Mouse (Mus musculus) liver, postnatal 0 days (tissue): Measurements from ENCODE around the gene 1700061G19Rik. TPM values are rescaled to one million over a fixed set of nuclear protein-coding genes. Genes with fewer than 3 reads are reported as not detected.

Experiments
- ATAC-seq: fragments of 200-750 bp; cut with Nextera tagmentation; 2 replicates; pipeline ENCODE4 v1.8.0; 2017; ENCODE audit warnings: mild to moderate bottlenecking, moderate library complexity
- DNase-seq: peaks from one replicate; pipeline ENCODE4 v3.0.0-alpha.2; 2016
- H3K27ac ChIP-seq: fragments of 300-500 bp; sonication (generic); 2 replicates; pipeline ENCODE4 v1.5.1; 2014; ENCODE audit warnings: antibody characterized with exemption, moderate library complexity, mild to moderate bottlenecking, low read depth
- H3K27me3 ChIP-seq: fragments of 300-500 bp; sonication (generic); 2 replicates; pipeline ENCODE4 v1.6.1; 2014; ENCODE audit warnings: low read length, control low read depth, mixed read lengths; ENCODE audit not compliant: insufficient read depth
- H3K36me3 ChIP-seq: fragments of 300-500 bp; sonication (generic); replicated peaks from 2 replicates; pipeline ENCODE4 v1.6.1; 2014; ENCODE audit warnings: mild to moderate bottlenecking, control low read depth, low read length, moderate library complexity, mixed read lengths; ENCODE audit not compliant: insufficient read depth
- H3K4me1 ChIP-seq: fragments of 300-500 bp; sonication (generic); 2 replicates; pipeline ENCODE4 v1.6.1; 2014; ENCODE audit warnings: antibody characterized with exemption, mild to moderate bottlenecking, control low read depth; ENCODE audit not compliant: insufficient read depth
- H3K4me2 ChIP-seq: fragments of 300-500 bp; sonication (generic); 2 replicates; pipeline ENCODE4 v1.6.1; 2014; ENCODE audit warnings: low read depth, mild to moderate bottlenecking, low read length, moderate library complexity, mixed read lengths
- H3K4me3 ChIP-seq: fragments of 300-500 bp; sonication (generic); 2 replicates; pipeline ENCODE4 v1.5.1; 2014; ENCODE audit warnings: low read depth, low read length
- H3K9ac ChIP-seq: fragments of 300-500 bp; sonication (generic); replicated peaks from 2 replicates; pipeline ENCODE4 v1.6.1; 2014; ENCODE audit warnings: mild to moderate bottlenecking, moderate library complexity
- H3K9me3 ChIP-seq: fragments of 300-500 bp; sonication (generic); 2 replicates; pipeline ENCODE4 v1.6.1; 2016; ENCODE audit warnings: mild to moderate bottlenecking, control low read depth, low read length, mixed read lengths
- CTCF ChIP-seq: sonication (generic); IDR thresholded peaks from 2 replicates; pipeline ENCODE4 v1.5.1; 2016; ENCODE audit warnings: antibody characterized with exemption, low read depth
- EP300 ChIP-seq: IDR thresholded peaks from 2 replicates; pipeline ENCODE4 v1.6.1; 2016; ENCODE audit warnings: antibody characterized with exemption, low read depth, mild to moderate bottlenecking
- WGBS: fragments of 180-500 bp; shearing (Covaris S2); extraction: QIAGEN DNeasy Blood & Tissue Kit; methylation state at CpG from one replicate; pipeline ENCODE4 v1.1.7; 2014; ENCODE audit not compliant: insufficient replicate concordance; 5-methylcytosine and 5-hydroxymethylcytosine counted together
- polyA plus RNA-seq: library from polyadenylated mRNA; unstranded; fragments of >200 nt; fragmentation: Nextera tagmentation; extraction: Ambion mirVana; gene quantifications from 2 replicates; pipeline ENCODE4 v1.2.1, GENCODE M21; 2015

1700061G19Rik gene
- polyA plus RNA-seq, 1 experiment from 2014 or later: 0.04 TPM

DNA sequence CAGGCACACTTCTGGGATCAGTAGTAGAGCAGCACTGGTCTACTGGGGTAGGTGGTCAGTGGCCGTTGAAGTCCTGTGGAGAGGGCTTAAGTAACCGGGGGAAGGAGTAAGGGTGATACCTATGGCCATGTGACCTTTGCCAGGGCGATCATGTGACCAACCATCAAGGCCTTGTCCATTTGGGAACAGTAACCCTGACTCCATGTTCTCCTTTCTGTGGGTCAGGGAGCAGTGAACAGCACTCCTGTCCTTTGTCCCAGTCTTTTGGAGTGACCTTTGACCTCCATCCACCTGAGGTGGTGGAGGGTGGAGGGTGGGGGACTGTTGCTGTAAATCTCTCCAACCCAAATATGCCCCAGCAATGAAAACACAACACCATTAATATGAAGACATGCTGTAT is 1.2 kb downstream of the 1700061G19Rik start:
- WGBS: 83% methylated on average over 3 of the region's 3 CpGs
- no peaks in the 10 kb centered on the region for H3K4me1 ChIP-seq
- H3K9me3 ChIP-seq: no peaks in the 10 kb centered on the region
- H3K4me3 ChIP-seq: no peak overlapping the region
- H3K9ac ChIP-seq: no peak overlapping the region
- H3K27me3 ChIP-seq: no peaks in the 10 kb centered on the region
- no peaks in the 10 kb centered on the region for H3K36me3 ChIP-seq
- ATAC-seq: no peak
- H3K4me2 ChIP-seq: no peak overlapping the region
- no peak overlapping the region for H3K27ac ChIP-seq
- no peak for TF ChIP-seq EP300
- TF ChIP-seq CTCF: no peak
- DNase-seq: no peak

DNA sequence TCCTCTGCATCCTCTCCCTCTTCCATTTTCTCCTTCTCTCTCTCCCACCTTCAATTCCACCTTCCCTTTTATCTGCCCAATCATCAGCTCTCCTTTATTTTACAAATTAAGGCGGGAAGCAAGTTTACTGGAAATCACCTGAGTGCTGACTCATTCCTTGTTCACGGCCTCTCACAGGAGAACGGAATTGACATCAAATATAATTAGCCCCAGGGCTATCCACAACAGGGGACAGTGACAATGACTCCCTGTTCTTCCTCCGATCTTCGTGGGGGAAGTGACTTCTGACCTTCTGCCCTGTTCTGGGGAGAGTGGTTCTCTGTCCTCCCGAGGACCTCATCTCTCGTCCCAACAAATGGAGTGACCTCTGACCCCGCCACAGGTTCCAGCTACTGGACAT is 1.7 kb downstream of the 1700061G19Rik start:
- no peaks in the 10 kb centered on the region for H3K27me3 ChIP-seq
- no peaks in the 10 kb centered on the region for H3K9me3 ChIP-seq
- 63% methylated on average over 8 of the region's 8 CpGs for WGBS
- no peaks in the 10 kb centered on the region for H3K4me1 ChIP-seq
- H3K27ac ChIP-seq: no peak overlapping the region
- no peaks in the 10 kb centered on the region for H3K36me3 ChIP-seq
- no peak overlapping the region for H3K4me3 ChIP-seq
- H3K4me2 ChIP-seq: no peak overlapping the region
- no peak overlapping the region for H3K9ac ChIP-seq
- TF ChIP-seq CTCF (no peak), EP300 (no peak)
- ATAC-seq (no peak), DNase-seq (no peak)

DNA sequence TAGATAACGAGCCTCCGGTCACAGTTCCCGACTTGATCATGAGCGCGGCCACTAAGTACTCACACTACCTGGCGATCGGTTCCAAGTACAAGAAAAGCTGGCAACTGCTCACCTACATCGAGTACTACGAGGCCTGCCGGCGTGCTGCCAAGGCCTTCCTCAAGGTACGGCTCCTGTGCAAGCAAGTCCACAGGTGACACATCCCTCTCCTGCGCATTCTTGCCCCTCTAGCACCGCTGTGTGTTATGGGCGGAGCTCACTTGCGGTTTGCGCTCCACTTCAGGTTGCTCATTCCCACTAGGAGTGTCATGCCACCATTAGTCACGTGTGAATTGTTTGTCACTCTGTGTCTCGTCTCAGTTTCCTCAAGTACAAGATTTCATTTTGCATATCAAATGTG is 2.1 kb downstream of the 1700061G19Rik start:
- Histone ChIP-seq H3K9me3 (no peaks in the 10 kb centered on the region), H3K4me2 (no peak overlapping the region), H3K4me1 (no peaks in the 10 kb centered on the region), H3K36me3 (no peaks in the 10 kb centered on the region), H3K27me3 (no peaks in the 10 kb centered on the region), H3K27ac (no peak overlapping the region), H3K9ac (no peak overlapping the region), H3K4me3 (no peak overlapping the region)
- 81% methylated on average over 19 of the region's 19 CpGs for WGBS
- ATAC-seq (no peak), DNase-seq (no peak)
- TF ChIP-seq EP300 (no peak), CTCF (no peak)

DNA sequence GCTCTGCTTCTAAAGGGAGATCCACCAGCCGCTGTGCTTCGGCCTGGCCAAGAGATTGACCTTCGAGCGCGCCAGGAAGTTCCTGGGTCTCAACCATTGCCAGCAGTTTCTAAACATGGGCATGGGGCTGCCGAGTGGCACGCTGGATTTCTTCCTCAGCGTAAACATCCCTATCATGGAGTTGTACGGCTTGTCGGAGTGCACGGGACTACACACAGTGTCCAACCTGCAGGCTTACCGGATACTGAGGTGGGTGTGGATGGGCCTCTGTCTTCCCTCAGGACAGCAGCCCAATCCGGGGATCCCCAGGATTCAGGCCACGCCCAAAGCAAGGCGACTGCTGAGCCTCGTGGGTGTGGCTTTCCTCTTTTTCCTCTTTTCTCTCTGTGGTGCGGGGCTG is 8.3 kb downstream of the 1700061G19Rik start:
- no peaks in the 10 kb centered on the region for H3K27me3 ChIP-seq
- no peak for DNase-seq
- H3K27ac ChIP-seq: no peak overlapping the region
- H3K4me1 ChIP-seq: peaks cover 15% of the 10 kb centered on the region
- no peak for ATAC-seq
- peak overlapping the region; percentile 53 for H3K4me2 ChIP-seq
- WGBS: 32% methylated on average over 17 of the region's 17 CpGs
- TF ChIP-seq EP300: no peak
- no peak for TF ChIP-seq CTCF
- H3K9me3 ChIP-seq: no peaks in the 10 kb centered on the region
- no peak overlapping the region for H3K4me3 ChIP-seq
- H3K36me3 ChIP-seq: no peaks in the 10 kb centered on the region
- 0 out of 2 replicates have a peak overlapping the region, but pooled peaks have one; percentile 16 for H3K9ac ChIP-seq

DNA sequence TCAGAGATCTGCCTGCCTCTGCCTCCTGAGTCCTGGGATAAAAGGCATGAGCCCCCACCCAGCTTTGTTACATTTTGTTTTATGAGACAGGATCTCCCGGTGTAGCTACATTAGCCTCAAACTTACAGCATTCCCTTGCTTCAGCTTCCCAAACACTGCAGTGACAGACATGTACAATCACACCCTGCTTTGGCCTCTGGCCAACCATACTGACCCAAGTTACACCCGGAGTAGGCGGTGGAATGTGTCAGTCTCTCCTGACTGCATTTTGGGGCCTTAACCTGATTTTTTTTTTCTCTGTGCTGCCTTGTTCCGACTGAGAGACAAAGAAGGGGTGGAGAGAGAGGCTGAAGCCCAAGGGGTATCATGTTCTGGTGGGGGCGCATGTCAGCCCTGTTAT is 9.1 kb downstream of the 1700061G19Rik start:
- WGBS: 49% methylated on average over 5 of the region's 5 CpGs
- TF ChIP-seq CTCF: no peak
- no peak for TF ChIP-seq EP300
- DNase-seq (no peak), ATAC-seq (no peak)
- H3K27ac ChIP-seq: no peak overlapping the region
- no peaks in the 10 kb centered on the region for H3K36me3 ChIP-seq
- H3K27me3 ChIP-seq: no peaks in the 10 kb centered on the region
- no peak overlapping the region for H3K9ac ChIP-seq
- peaks cover 15% of the 10 kb centered on the region for H3K4me1 ChIP-seq
- no peaks in the 10 kb centered on the region for H3K9me3 ChIP-seq
- H3K4me3 ChIP-seq: no peak overlapping the region
- H3K4me2 ChIP-seq: no peak overlapping the region

DNA sequence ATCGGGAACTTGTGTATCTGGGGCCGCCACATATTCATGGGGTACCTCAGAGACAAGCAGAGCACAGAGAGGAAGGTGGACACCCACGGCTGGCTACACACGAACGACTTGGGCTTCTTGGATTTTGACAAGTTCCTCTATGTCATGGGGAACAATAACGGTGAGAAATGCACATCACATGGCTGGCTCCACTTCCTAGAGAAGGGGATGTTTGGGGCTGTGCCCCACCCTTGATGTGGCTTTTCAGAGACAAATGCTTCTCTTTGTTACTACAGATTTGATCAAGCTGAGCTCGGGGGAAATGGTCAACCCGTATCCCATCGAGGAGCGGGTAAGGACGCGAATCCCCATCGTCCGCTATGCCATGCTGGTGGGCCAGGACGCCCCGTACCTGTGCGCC is 9.5 kb downstream of the 1700061G19Rik start:
- H3K9ac ChIP-seq: no peak overlapping the region
- H3K4me2 ChIP-seq: no peak overlapping the region
- DNase-seq (no peak), ATAC-seq (no peak)
- H3K27ac ChIP-seq: no peak overlapping the region
- no peak overlapping the region for H3K4me3 ChIP-seq
- WGBS: 70% methylated on average over 17 of the region's 17 CpGs
- no peaks in the 10 kb centered on the region for H3K9me3 ChIP-seq
- no peaks in the 10 kb centered on the region for H3K36me3 ChIP-seq
- TF ChIP-seq EP300: no peak
- no peak for TF ChIP-seq CTCF
- no peaks in the 10 kb centered on the region for H3K27me3 ChIP-seq
- peaks cover 15% of the 10 kb centered on the region for H3K4me1 ChIP-seq

DNA sequence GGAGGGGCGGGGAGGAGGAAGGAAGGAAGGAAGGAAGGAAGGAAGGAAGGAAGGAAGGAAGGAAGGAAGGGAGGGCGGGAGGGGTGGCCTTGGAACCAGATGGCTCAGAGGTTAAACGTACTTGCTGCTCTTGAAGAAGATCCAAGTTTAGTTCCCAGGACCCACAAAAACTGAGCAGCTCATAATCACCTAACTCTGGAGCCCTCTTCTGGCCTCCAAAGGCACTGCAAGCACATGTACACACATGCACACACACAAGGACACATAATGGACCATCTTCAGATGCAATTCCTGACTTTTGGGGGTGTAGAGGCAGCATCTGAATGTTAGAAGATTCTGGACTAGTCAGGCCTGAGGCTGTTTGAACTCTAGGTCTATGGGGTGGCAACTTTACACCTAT is 12.8 kb downstream of the 1700061G19Rik start:
- no peaks in the 10 kb centered on the region for H3K9me3 ChIP-seq
- H3K9ac ChIP-seq: no peak overlapping the region
- H3K27me3 ChIP-seq: no peaks in the 10 kb centered on the region
- TF ChIP-seq EP300 (no peak), CTCF (peak; percentile 40)
- ATAC-seq (no peak), DNase-seq (no peak)
- peaks cover 11% of the 10 kb centered on the region for H3K36me3 ChIP-seq
- H3K4me3 ChIP-seq: no peak overlapping the region
- peaks cover 15% of the 10 kb centered on the region for H3K4me1 ChIP-seq
- WGBS: 72% methylated on average over 2 of the region's 3 CpGs
- no peak overlapping the region for H3K27ac ChIP-seq
- H3K4me2 ChIP-seq: no peak overlapping the region
